Mouse (Mus musculus) neural tube, embryonic 11.5 days (tissue): ENCODE results near the gene Btn2a2. TPM values are rescaled to one million over a fixed set of nuclear protein-coding genes. Genes with fewer than 3 reads are reported as not detected.

Experiments
- ATAC-seq: fragments of 200-750 bp; cut with Nextera tagmentation; 2 replicates; pipeline ENCODE4 v1.8.0; 2017; ENCODE audit warnings: moderate number of reproducible peaks, mild to moderate bottlenecking, moderate TSS enrichment, moderate library complexity; ENCODE audit not compliant: insufficient read depth, low FRiP score, low TSS enrichment
- DNase-seq: peaks from one replicate; pipeline ENCODE4 v3.0.0-alpha.2; 2015; ENCODE audit warnings: low spot score
- H3K27ac ChIP-seq: fragments of 300-500 bp; sonication (generic); 2 replicates; pipeline ENCODE4 v1.5.1; 2014; ENCODE audit warnings: low read depth, mild to moderate bottlenecking, low read length
- H3K27me3 ChIP-seq: fragments of 300-500 bp; sonication (generic); 2 replicates; pipeline ENCODE4 v1.6.1; 2014; ENCODE audit warnings: mild to moderate bottlenecking, low read length, mixed read lengths; ENCODE audit not compliant: control insufficient read depth, insufficient read depth
- H3K36me3 ChIP-seq: fragments of 300-500 bp; sonication (generic); 2 replicates; pipeline ENCODE4 v1.6.1; 2014; ENCODE audit warnings: mild to moderate bottlenecking, low read length, moderate library complexity, mixed read lengths; ENCODE audit not compliant: control insufficient read depth, insufficient read depth
- H3K4me1 ChIP-seq: fragments of 300-500 bp; sonication (generic); 2 replicates; pipeline ENCODE4 v1.6.1; 2014; ENCODE audit warnings: low read length, mixed read lengths; ENCODE audit not compliant: control insufficient read depth, insufficient read depth
- H3K4me2 ChIP-seq: fragments of 300-500 bp; sonication (generic); 2 replicates; pipeline ENCODE4 v1.6.1; 2014; ENCODE audit warnings: low read depth, mild to moderate bottlenecking, moderate library complexity
- H3K4me3 ChIP-seq: fragments of 300-500 bp; sonication (generic); 2 replicates; pipeline ENCODE4 v1.5.1; 2014; ENCODE audit warnings: low read depth, low read length
- H3K9ac ChIP-seq: fragments of 300-500 bp; sonication (generic); 2 replicates; pipeline ENCODE4 v1.6.1; 2014; ENCODE audit warnings: mild to moderate bottlenecking, low read length
- H3K9me3 ChIP-seq: fragments of 300-500 bp; sonication (generic); 2 replicates; pipeline ENCODE4 v1.6.1; 2016; ENCODE audit warnings: low read length; ENCODE audit not compliant: control insufficient read depth
- WGBS: fragments of 180-500 bp; shearing (Covaris S2); extraction: QIAGEN DNeasy Blood & Tissue Kit; methylation state at CpG from one replicate; pipeline ENCODE4 v1.1.7; 2014; 5-methylcytosine and 5-hydroxymethylcytosine counted together
- polyA plus RNA-seq: library from polyadenylated mRNA; unstranded; fragments of >200 nt; fragmentation: Nextera tagmentation; extraction: Ambion mirVana; gene quantifications from 2 replicates; pipeline ENCODE4 v1.2.1, GENCODE M21; 2014

The Btn2a2 gene
- polyA plus RNA-seq, 1 experiment from 2014 or later = 0.81 TPM

DNA sequence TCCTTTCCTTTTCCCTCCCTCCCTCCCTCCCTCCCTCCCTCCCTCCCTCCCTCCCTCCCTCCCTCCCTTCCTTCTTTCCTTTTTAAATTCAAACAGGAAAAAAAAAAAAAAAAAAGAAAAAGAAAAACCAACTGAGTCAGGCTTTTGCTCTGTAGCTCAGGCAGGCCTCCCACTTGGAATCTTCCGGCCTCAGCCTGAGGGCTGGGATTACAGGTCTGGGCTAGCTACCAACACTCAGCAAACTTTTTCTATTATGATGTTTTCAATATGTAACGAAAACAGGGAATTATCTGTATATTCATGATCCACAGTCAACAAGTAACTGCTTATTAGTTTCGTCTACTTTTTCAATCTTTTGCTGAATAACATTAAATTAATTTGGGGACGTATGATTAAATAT lies 14.3 kb upstream of the Btn2a2 start:
- Histone ChIP-seq H3K27me3 (no peaks in the 10 kb centered on the region), H3K4me1 (peaks cover 5% of the 10 kb centered on the region; the same call in 1 of the 2 replicates), H3K9me3 (no peaks in the 10 kb centered on the region), H3K4me3 (no peak overlapping the region), H3K4me2 (no peak overlapping the region), H3K9ac (no peak overlapping the region), H3K36me3 (no peaks in the 10 kb centered on the region), H3K27ac (no peak overlapping the region)
- ATAC-seq (no peak), DNase-seq (no peak)
- 39% methylated on average over 4 of the region's 4 CpGs for WGBS

DNA sequence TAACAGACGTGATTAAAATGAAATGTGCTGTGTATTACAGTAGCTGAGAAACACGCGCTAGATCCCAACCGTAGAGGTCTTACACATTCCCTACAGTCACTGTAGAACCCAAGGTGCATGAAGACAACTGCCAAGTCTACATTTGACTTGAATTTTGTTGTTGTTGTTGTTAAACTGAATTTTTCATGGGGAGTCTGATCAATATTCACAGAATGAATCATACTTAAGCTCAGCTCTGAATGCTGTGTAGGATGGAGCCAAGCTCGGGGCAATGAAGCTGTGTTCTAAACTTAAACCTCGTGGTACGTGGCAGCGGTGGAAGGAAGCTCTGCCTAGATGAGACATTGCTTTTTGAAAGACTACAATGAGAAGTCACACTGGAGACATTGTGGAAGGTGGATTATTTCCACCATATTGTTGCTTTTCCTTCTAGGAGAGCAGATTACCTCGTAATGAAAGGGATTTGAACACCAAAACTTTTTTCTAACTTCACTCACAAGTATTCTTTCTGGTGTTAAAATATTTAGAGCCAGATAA lies 13.4 kb upstream of the Btn2a2 start:
- H3K4me2 ChIP-seq = peak overlapping the region; percentile 32
- H3K27me3 ChIP-seq = no peaks in the 10 kb centered on the region
- no peaks in the 10 kb centered on the region for H3K9me3 ChIP-seq
- H3K36me3 ChIP-seq = no peaks in the 10 kb centered on the region
- no peak overlapping the region for H3K9ac ChIP-seq
- no peak overlapping the region for H3K4me3 ChIP-seq
- DNase-seq (no peak), ATAC-seq (no peak)
- 34% methylated on average over 9 of the region's 9 CpGs for WGBS
- no peak overlapping the region for H3K27ac ChIP-seq
- H3K4me1 ChIP-seq = peaks cover 5% of the 10 kb centered on the region; the same call in 1 of the 2 replicates

GRCm38 (mm10) chr13:23501511-23501910 lies 12.9 kb upstream of the Btn2a2 start:
- Histone ChIP-seq H3K4me2 (peak overlapping the region; percentile 32), H3K9me3 (no peaks in the 10 kb centered on the region), H3K27ac (no peak overlapping the region), H3K4me1 (peaks cover 5% of the 10 kb centered on the region; the same call in 1 of the 2 replicates), H3K36me3 (no peaks in the 10 kb centered on the region), H3K9ac (no peak overlapping the region), H3K4me3 (no peak overlapping the region), H3K27me3 (no peaks in the 10 kb centered on the region)
- no peak for ATAC-seq
- no peak for DNase-seq
- WGBS = 31% methylated on average over 5 of the region's 5 CpGs

DNA sequence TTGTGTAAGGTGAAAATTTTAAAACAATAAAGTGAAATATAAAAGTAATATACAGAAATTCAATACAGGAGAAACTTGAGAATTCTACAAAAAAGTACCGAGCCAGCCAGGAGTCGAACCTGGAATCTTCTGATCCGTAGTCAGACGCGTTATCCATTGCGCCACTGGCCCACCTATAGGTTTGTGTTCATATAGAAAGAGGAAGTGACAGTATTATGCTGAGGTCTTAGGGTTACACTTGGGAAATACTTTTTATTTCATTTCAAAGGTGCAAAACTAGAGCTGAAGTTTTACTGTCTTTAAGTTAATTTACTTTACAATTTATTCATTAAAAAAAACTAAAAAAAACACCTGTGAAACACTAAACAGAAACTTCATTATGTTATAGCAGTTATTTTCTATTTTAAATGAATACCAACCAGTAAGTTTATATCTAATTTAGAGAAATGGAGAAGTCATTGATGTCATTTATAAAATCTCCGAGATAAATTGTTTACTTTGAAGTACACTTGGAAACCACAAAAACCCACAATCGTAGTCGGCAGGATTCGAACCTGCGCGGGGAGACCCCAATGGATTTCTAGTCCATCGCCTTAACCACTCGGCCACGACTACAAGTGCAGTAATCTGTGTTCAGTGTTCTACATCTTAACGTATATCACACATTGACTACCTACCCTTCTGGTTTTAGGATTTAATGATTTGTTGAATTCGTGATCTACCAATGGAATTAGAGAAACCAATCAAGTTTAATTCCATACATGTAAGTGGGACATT lies 12.0 kb upstream of the Btn2a2 start:
- Histone ChIP-seq H3K27me3 (no peaks in the 10 kb centered on the region), H3K4me1 (peaks cover 2% of the 10 kb centered on the region; the same call in 1 of the 2 replicates), H3K27ac (no peak overlapping the region), H3K36me3 (no peaks in the 10 kb centered on the region), H3K4me3 (no peak overlapping the region), H3K9ac (no peak overlapping the region), H3K4me2 (peak overlapping the region; percentile 32), H3K9me3 (no peaks in the 10 kb centered on the region)
- WGBS = under 1% methylated on average over 17 of the region's 17 CpGs
- ATAC-seq (peak; percentile 74), DNase-seq (peak; percentile 80)

- Histone ChIP-seq H3K9ac (no peak overlapping the region), H3K9me3 (no peaks in the 10 kb centered on the region), H3K4me3 (no peak overlapping the region), H3K4me1 (peaks cover 2% of the 10 kb centered on the region; the same call in 1 of the 2 replicates), H3K36me3 (no peaks in the 10 kb centered on the region), H3K27me3 (no peaks in the 10 kb centered on the region), H3K4me2 (no peak overlapping the region), H3K27ac (no peak overlapping the region)
- DNase-seq (no peak), ATAC-seq (no peak)
- 3% methylated on average over 7 of the region's 7 CpGs for WGBS
These were observed 11.3 kb upstream of the Btn2a2 start for GRCm38 (mm10) chr13:23499943-23500342.

GRCm38 (mm10) chr13:23498653-23499052 lies 10.0 kb upstream of the Btn2a2 start:
- no peak overlapping the region for H3K27ac ChIP-seq
- WGBS = 4% methylated on average over 10 of the region's 10 CpGs
- no peak overlapping the region for H3K9ac ChIP-seq
- H3K9me3 ChIP-seq = no peaks in the 10 kb centered on the region
- peaks cover 2% of the 10 kb centered on the region; the same call in 1 of the 2 replicates for H3K4me1 ChIP-seq
- H3K4me3 ChIP-seq = peak overlapping the region; percentile 21
- no peaks in the 10 kb centered on the region for H3K27me3 ChIP-seq
- peak overlapping the region; percentile 36 for H3K4me2 ChIP-seq
- H3K36me3 ChIP-seq = no peaks in the 10 kb centered on the region
- ATAC-seq (no peak), DNase-seq (no peak)

GRCm38 (mm10) chr13:23497656-23498321 lies 9.1 kb upstream of the Btn2a2 start:
- ATAC-seq (no peak), DNase-seq (peak; percentile 63)
- Histone ChIP-seq H3K4me2 (peak overlapping the region; percentile 36), H3K27ac (no peak overlapping the region), H3K27me3 (no peaks in the 10 kb centered on the region), H3K9ac (no peak overlapping the region), H3K4me1 (peaks cover 2% of the 10 kb centered on the region; the same call in 1 of the 2 replicates), H3K4me3 (peak overlapping the region; percentile 21), H3K36me3 (no peaks in the 10 kb centered on the region), H3K9me3 (no peaks in the 10 kb centered on the region)
- WGBS = 1% methylated on average over 19 of the region's 19 CpGs

- no peaks in the 10 kb centered on the region for H3K9me3 ChIP-seq
- no peaks in the 10 kb centered on the region for H3K36me3 ChIP-seq
- no peaks in the 10 kb centered on the region for H3K27me3 ChIP-seq
- no peak for ATAC-seq
- H3K27ac ChIP-seq = no peak overlapping the region
- WGBS = 80% methylated on average over 6 of the region's 6 CpGs
- H3K9ac ChIP-seq = no peak overlapping the region
- H3K4me1 ChIP-seq = no peaks in the 10 kb centered on the region
- H3K4me3 ChIP-seq = no peak overlapping the region
- H3K4me2 ChIP-seq = no peak overlapping the region
- DNase-seq = no peak
These were observed 6.9 kb upstream of the Btn2a2 start for GRCm38 (mm10) chr13:23495526-23495925.
